ENCODE assay signal across 18 mouse cellular contexts in the genomic region with DNA sequence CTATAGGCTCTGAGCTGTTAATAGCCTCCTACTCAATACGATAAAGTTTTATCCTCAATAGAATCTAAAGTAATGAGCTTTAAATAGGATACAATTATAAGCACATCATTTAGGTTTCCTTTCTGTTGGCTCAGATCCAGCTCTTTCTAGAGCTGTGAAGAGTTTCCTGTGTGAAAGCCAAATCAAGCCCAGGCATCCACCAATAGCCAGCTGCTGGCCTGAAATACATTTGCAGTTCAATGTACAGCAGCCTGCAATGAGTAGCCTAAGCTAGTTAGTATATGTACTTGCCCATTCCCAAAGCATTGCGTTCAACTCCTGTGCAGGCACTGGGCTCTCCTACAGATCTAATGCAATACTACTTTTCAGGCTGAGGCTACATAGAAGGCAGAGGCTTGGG.
A peak's percentile ranks its signal among the peaks of the same experiment; 100 is the strongest.
DNase-seq lines count a peak whose midpoint lies in the region; ATAC-seq and TF ChIP-seq lines count a peak whose summit lies in the region.
"Had no signal": no experiment of that assay in that cellular context is flagged by ENCODE, and none has a peak within 500 bp of the region (broad histone marks: within the 10 kb centered on the region; RNA-seq: fewer than 3 reads in every experiment).

No protein-coding gene starts in this region.

- no peak for TF ChIP-seq CTCF in lung, embryonic 14.5 days (IDR thresholded peaks at IDR 0.05; ENCODE audit: low read depth)
- TF ChIP-seq CTCF in thymus, adult 2 months (IDR thresholded peaks at IDR 0.05; ENCODE audit: borderline replicate concordance, control insufficient read depth, extremely low read depth, insufficient read depth, low read length, poor library complexity) = no peak

- H3K9me3 ChIP-seq in heart, embryonic 15.5 days (replicated peaks) = no peaks in the 10 kb centered on the region
- H3K9me3 ChIP-seq in lung, embryonic 14.5 days (ENCODE audit: low read depth, low read length) = no peaks in the 10 kb centered on the region
- H3K9me3 ChIP-seq: liver, embryonic 15.5 days; stomach, embryonic 15.5 days had no signal

- H3K9ac ChIP-seq in heart, embryonic 15.5 days = no peak overlapping the region
- H3K9ac ChIP-seq in lung, embryonic 14.5 days = no peak overlapping the region
- H3K9ac ChIP-seq: liver, embryonic 15.5 days; stomach, embryonic 15.5 days had no signal

- no peaks in the 10 kb centered on the region for H3K27me3 ChIP-seq in heart, embryonic 15.5 days
- no peaks in the 10 kb centered on the region for H3K27me3 ChIP-seq in lung, embryonic 14.5 days (ENCODE audit: insufficient read depth, low read length)
- H3K27me3 ChIP-seq in thymus, adult 2 months (ENCODE audit: control insufficient read depth, insufficient read depth, low read length) = no peaks in the 10 kb centered on the region
- H3K27me3 ChIP-seq: CH12.LX; liver, embryonic 15.5 days; Patski; stomach, embryonic 15.5 days had no signal

- WGBS in heart, embryonic 15.5 days = 54% methylated on average over 2 of the region's 2 CpGs
- 49% methylated on average over 2 of the region's 2 CpGs for WGBS in lung, embryonic 14.5 days
- 96% methylated on average over 2 of the region's 2 CpGs for WGBS in thymus, adult 2 months

- H3K4me1 ChIP-seq in heart, embryonic 15.5 days (replicated peaks) = peaks cover 15% of the 10 kb centered on the region
- H3K4me1 ChIP-seq in lung, embryonic 14.5 days (ENCODE audit: insufficient read depth) = no peaks in the 10 kb centered on the region; the same call in 1 of the 2 replicates
- no peaks in the 10 kb centered on the region for H3K4me1 ChIP-seq in thymus, adult 2 months (replicated peaks; ENCODE audit: control insufficient read depth, insufficient read depth, low read length)
- H3K4me1 ChIP-seq: liver, embryonic 15.5 days; stomach, embryonic 15.5 days had no signal

- no peak overlapping the region for H3K4me3 ChIP-seq in heart, embryonic 15.5 days
- no peak overlapping the region for H3K4me3 ChIP-seq in lung, embryonic 14.5 days (ENCODE audit: low read depth, low read length)
- no peak overlapping the region for H3K4me3 ChIP-seq in thymus, adult 2 months (ENCODE audit: control insufficient read depth, insufficient read depth, low read length)
- H3K4me3 ChIP-seq: liver, embryonic 15.5 days; stomach, embryonic 15.5 days had no signal

- no peak overlapping the region for H3K4me2 ChIP-seq in heart, embryonic 15.5 days
- no peak overlapping the region for H3K4me2 ChIP-seq in lung, embryonic 14.5 days
- H3K4me2 ChIP-seq: heart, embryonic 11.5 days; liver, embryonic 15.5 days; stomach, embryonic 15.5 days had no signal

- ATAC-seq in heart, embryonic 15.5 days (replicated peaks; ENCODE audit: insufficient number of reproducible peaks, insufficient read depth, low FRiP score, low read depth) = no peak
- peak; percentile 60; the same call in 1 of the 2 replicates for ATAC-seq in lung, embryonic 14.5 days (ENCODE audit: insufficient read depth)
- ATAC-seq: intestine, embryonic 16.5 days; Patski had no signal

- no peak for TF ChIP-seq POLR2A in thymus, adult 2 months (IDR thresholded peaks at IDR 0.05; ENCODE audit: control insufficient read depth, extremely low read depth, insufficient read depth, low read length, poor library complexity)

- H3K27ac ChIP-seq in heart, embryonic 15.5 days = peak overlapping the region; percentile 69
- H3K27ac ChIP-seq in lung, embryonic 14.5 days (ENCODE audit: low read depth) = no peak overlapping the region
- no peak overlapping the region for H3K27ac ChIP-seq in thymus, adult 2 months (ENCODE audit: control insufficient read depth, insufficient read depth, low read length)
- H3K27ac ChIP-seq: liver, embryonic 15.5 days; stomach, embryonic 15.5 days had no signal

- no peaks in the 10 kb centered on the region for H3K36me3 ChIP-seq in heart, embryonic 15.5 days
- H3K36me3 ChIP-seq in lung, embryonic 14.5 days (ENCODE audit: insufficient read depth) = 0 out of 2 replicates have a peak, but pooled peaks cover under 1% of the 10 kb centered on the region
- H3K36me3 ChIP-seq in thymus, adult 2 months (ENCODE audit: control insufficient read depth, insufficient read depth, low read length) = no peaks in the 10 kb centered on the region
- H3K36me3 ChIP-seq: liver, embryonic 15.5 days; stomach, embryonic 15.5 days had no signal

- no peak for DNase-seq in heart, postnatal 4 days
- DNase-seq in lung, embryonic 14.5 days = peak; percentile 85
- no peak for DNase-seq in lung, adult 18-20 months
- peak; percentile 16 for DNase-seq in right cerebral cortex, postnatal 25 days
- no peak for DNase-seq in right cerebral cortex, postnatal 4 days
- no peak for DNase-seq in thymus, adult 2 months
- DNase-seq: cerebellum, adult 8-10 months; kidney, postnatal 14 days; layer of hippocampus, adult 9-11 months; left cerebral cortex, postnatal 4 days; thymus, postnatal 25 days had no signal

Comparison
In these comparisons a context has a peak if more than half of its experiments do, and no peak if none do; other contexts are left out.
1. DNase-seq: peak in lung, embryonic 14.5 days (single experiment) and right cerebral cortex, postnatal 25 days (single experiment); none in heart, postnatal 4 days (single experiment), lung, adult 18-20 months (0 of 2), right cerebral cortex, postnatal 4 days (single experiment) and thymus, adult 2 months (single experiment).